Mouse (Mus musculus): ENCODE data around the gene Errfi1.
A peak's percentile ranks its signal among the peaks of the same experiment; 100 is the strongest.
"Not testable (repeated sequence)": the region's sequence is repeated elsewhere in the genome, so short reads cannot be mapped to it uniquely, and the experiment has no call there.

Errfi1 gene

DNA sequence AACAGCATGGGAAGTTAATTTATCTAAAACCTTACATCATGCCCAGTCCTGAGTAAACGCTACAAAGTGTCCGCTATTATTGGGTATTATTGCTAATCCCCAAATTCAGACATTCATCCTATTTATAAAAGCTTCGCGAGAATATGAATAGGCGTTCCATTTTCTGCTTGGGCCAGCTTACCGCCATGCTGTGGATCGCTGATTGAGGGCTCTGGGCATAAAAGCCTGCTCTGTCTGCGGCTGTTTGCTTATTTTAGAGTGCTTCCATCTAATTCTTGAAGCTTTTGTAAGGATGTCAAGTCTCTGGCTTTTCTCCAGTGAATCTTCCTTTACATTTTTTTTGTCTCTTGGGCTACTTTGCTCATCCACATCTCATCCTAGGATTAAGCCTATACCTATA, 7.4 kb upstream of the Errfi1 start:
- DNase-seq (ENCODE audit: extremely low spot score, low spot score), result no peak

DNA sequence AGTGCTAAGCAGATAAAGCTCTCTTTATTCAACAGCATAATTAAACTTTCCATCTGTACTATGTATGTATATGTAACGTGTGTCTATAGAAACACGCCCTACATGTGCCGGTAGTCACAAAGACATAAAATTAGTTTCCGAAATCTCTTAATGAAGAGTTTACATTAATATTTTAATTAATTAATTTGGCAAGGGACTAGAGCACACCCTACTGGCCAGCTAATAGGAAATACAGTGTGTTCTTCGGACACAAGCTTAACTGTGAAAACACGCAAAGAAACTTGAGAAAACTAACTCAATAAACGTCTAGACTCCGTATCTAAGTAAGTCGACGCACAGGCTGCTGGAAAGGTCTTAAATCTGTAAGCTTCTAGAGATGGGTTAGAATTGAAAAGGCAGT, 3.8 kb upstream of the Errfi1 start:
- no peak for DNase-seq (ENCODE audit: extremely low spot score, low spot score)

DNA sequence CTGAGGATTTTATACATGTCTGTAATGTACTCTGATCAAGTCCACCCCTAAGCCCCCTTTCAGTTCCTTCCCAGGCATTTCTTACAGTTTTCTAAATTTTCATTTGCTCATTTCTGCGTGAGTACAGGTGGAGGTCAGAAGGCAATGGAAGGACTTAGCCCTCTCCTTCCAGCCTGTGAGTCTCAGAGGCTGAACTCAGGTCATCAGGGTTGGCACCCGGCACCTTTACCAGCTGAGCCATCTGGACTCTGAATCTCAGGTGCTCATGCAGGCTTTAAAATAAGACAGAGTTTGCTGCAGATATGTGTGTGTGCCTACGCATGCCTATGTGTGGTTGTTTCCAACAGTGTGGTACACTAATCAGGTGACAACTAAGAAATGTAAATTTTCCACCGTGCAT, 2.8 kb upstream of the Errfi1 start:
- no peak for DNase-seq (ENCODE audit: extremely low spot score, low spot score)

GRCm38 (mm10) chr4:150852045-150852444, 1.7 kb upstream of the Errfi1 start:
- no peak for DNase-seq (ENCODE audit: extremely low spot score, low spot score)

DNA sequence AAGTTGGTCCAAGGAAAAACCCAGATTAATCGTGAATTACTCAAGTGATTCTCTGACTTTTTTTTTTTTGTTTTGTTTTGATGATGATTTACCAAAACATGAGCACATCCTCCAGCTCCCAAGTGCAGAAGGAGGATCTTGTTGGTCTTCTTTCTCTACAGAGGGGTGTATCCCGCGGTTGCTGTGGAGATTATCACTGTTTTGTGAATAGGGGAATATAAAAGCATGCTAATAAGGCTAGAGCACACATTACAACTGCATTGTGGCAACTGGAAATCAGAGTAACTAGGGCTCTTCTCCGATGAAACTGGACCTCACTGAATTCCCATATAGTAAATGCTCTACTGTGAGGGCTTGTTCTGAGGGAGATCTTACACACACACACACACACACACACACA, 1.2 kb upstream of the Errfi1 start:
- no peak for DNase-seq (ENCODE audit: extremely low spot score, low spot score)

DNA sequence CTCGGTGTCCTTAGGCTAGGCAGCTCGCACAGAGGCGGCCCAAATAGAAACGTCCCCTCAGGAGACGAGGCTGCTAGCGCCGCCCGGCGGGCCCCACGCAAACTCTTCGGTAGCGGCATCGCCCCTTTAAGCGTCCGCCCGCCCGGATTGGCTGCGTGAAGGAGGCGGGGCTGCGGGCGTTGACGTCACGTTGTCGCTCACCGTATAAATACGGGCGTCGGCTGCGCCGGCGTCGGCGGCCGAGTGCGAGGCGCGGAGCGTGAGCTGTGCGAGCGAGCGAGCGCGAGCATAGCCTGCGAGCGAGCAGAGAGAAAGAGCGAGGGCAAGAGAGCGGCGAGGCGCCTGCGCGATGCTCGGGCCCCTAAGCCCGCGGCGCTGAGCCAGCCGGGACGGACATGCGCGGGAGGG, 1.1 kb downstream of the Errfi1 start:
- DNase-seq (ENCODE audit: extremely low spot score, low spot score), result peak; percentile 99

GRCm38 (mm10) chr4:150855346-150855745, 1.6 kb downstream of the Errfi1 start:
- no peak for DNase-seq (ENCODE audit: extremely low spot score, low spot score)

DNA sequence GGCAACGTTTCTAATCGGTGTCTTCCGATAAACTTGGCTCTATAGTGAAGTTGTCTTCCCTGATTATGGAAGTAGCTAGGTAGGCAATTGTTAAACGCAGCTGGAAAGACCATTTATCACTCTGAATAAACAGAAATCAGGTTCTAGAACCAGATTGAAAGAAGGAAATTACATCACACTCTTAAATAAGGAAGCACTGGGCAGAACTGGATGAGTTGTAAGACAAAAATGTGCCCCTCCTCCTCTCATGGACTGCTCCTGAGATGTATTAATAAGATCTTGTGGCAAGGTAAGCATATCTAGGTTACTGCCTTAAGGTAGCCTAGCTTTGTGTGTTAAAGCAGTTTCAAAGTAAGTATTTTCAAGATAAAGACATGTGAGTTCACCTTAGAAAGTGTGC, 6.8 kb downstream of the Errfi1 start:
- DNase-seq (ENCODE audit: extremely low spot score, low spot score), result no peak

DNA sequence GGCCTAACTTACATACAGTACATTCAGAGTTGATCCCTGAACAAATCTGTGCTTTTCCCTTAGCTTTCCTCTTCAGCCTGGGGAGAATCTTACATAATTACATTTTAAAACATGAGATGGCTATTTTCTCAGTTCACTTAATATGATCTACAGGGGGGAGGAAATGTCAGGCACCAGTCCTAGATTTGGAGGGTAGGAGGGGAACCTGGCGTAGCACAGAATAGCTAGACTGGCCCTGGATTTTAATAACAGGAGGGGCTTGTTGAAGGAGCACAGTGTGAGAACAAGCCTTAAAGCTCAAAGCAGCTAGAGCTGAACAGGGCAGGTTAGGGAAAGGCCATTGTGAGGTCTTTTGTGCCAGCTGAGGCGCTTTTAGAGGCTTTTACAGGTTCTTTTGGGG, 7.4 kb downstream of the Errfi1 start:
- no peak for DNase-seq (ENCODE audit: extremely low spot score, low spot score)

DNA sequence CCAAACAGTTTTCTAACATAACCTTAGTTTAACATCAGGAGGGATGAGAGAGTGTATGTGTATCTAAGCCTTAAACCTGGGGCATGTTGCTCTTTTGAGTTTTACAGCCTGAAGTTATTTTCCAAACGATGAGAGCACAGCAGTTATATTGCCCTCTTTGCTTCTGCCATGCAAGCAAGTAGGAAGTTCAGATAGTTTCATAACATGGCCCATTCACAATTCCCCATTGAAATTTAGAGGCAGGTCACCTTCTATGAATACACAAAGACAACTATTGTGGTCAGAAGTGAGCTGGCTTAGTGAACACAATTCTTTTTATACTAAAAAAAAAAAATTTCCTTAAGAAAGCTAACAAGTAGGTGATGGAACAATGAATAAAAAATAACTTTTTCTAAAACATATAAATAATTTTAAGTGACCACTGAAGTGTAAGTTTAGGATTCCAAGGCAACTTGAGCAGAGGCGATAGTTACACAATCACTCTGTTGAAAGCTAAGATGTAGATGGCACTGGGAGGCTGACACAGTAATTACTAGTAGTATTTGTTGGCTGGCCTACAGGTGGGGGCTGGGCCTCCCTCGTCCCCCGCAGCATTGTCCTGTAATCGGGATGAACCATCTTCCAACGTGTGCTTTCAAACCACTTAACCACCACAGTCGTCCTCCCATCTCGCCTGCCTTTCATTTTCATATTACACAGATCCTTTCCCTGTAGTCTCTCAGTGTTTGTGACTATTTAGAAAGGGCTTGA, 9.1 kb downstream of the Errfi1 start:
- no peak for DNase-seq (ENCODE audit: extremely low spot score, low spot score)

- no peak for DNase-seq (ENCODE audit: extremely low spot score, low spot score)
Measured at GRCm38 (mm10) chr4:150865371-150865770, 11.7 kb downstream of the Errfi1 start.

- no peak for DNase-seq (ENCODE audit: extremely low spot score, low spot score)
Measured at GRCm38 (mm10) chr4:150866069-150866468, 12.3 kb downstream of the Errfi1 start.

- DNase-seq (ENCODE audit: extremely low spot score, low spot score), result no peak
Measured at GRCm38 (mm10) chr4:150866494-150866893, 12.8 kb downstream of the Errfi1 start.

GRCm38 (mm10) chr4:150868161-150868560, 14.4 kb downstream of the Errfi1 start:
- DNase-seq (ENCODE audit: extremely low spot score, low spot score), result no peak

GRCm38 (mm10) chr4:150868859-150869258, 15.1 kb downstream of the Errfi1 start:
- no peak for DNase-seq (ENCODE audit: extremely low spot score, low spot score)

GRCm38 (mm10) chr4:150869276-150870197, 15.8 kb downstream of the Errfi1 start:
- no peak for DNase-seq (ENCODE audit: extremely low spot score, low spot score)

GRCm38 (mm10) chr4:150870963-150871391, 17.3 kb downstream of the Errfi1 start:
- no peak for DNase-seq (ENCODE audit: extremely low spot score, low spot score)

GRCm38 (mm10) chr4:150871392-150872138, 17.8 kb downstream of the Errfi1 start:
- peak; percentile 29 for DNase-seq (ENCODE audit: extremely low spot score, low spot score)

- DNase-seq (ENCODE audit: extremely low spot score, low spot score), result no peak
Measured at GRCm38 (mm10) chr4:150872139-150872651, 18.5 kb downstream of the Errfi1 start.

GRCm38 (mm10) chr4:150872681-150873080, 19.0 kb downstream of the Errfi1 start:
- DNase-seq (ENCODE audit: extremely low spot score, low spot score), result no peak

DNA sequence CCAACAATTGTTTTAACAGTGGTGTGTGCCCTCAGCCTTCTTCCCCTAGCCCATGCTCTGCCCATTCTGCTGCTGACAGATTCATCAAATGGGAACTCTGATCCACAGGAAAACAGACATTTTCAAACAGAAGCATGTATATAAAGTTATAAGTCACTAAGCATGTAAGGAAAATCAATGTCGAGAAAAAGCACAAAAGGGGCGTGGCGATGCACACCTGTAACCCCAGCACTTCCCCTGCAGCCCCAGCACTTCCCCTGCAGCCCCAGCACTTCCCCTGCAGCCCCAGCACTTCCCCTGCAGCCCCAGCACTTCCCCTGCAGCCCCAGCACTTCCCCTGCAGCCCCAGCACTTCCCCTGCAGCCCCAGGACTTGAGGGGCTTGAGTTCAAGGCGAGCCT, 20.7 kb downstream of the Errfi1 start:
- DNase-seq (ENCODE audit: extremely low spot score, low spot score), result not testable (repeated sequence)
